Mouse (Mus musculus) cerebellum, postnatal 4 days (tissue): ENCODE measurements around the gene Podn.

Experiments used
- DNase-seq, 2 experiments: peaks; one replicate each; pipeline ENCODE4 v3.0.0; 2022; ENCODE audit warnings: low spot score in 2 of 2, mixed read lengths in 1 of 2

Gene Podn

GRCm38 (mm10) chr4:108007532-108008103 lies 88.6 kb downstream of the Podn start:
- no peak for DNase-seq

- DNase-seq = no peak
Measured at GRCm38 (mm10) chr4:108005328-108005727, 90.9 kb downstream of the Podn start.

GRCm38 (mm10) chr4:107999380-107999779 lies 96.9 kb downstream of the Podn start:
- DNase-seq = no peak

GRCm38 (mm10) chr4:107998641-107999332 lies 97.5 kb downstream of the Podn start:
- peak in 1 of 2 experiments; percentile 57 for DNase-seq

- no peak for DNase-seq
Measured at GRCm38 (mm10) chr4:107996418-107996986, 99.7 kb downstream of the Podn start.

- DNase-seq = no peak
Measured at GRCm38 (mm10) chr4:107995727-107996126, 100.5 kb downstream of the Podn start.

GRCm38 (mm10) chr4:107995011-107995410 lies 101.2 kb downstream of the Podn start:
- no peak for DNase-seq

- DNase-seq = no peak
Measured at GRCm38 (mm10) chr4:107991879-107992278, 104.4 kb downstream of the Podn start.

GRCm38 (mm10) chr4:107990818-107991217 lies 105.4 kb downstream of the Podn start:
- DNase-seq = no peak

- no peak for DNase-seq
Measured at GRCm38 (mm10) chr4:107988931-107989330, 107.3 kb downstream of the Podn start.

GRCm38 (mm10) chr4:107986386-107987168 lies 109.7 kb downstream of the Podn start:
- DNase-seq = no peak

GRCm38 (mm10) chr4:107985812-107986211 lies 110.4 kb downstream of the Podn start:
- no peak for DNase-seq

GRCm38 (mm10) chr4:107984282-107984981 lies 111.8 kb downstream of the Podn start:
- no peak for DNase-seq

- DNase-seq = no peak
Measured at GRCm38 (mm10) chr4:107983717-107984116, 112.5 kb downstream of the Podn start.

GRCm38 (mm10) chr4:107980002-107980600 lies 116.1 kb downstream of the Podn start:
- no peak for DNase-seq

- no peak for DNase-seq
Measured at GRCm38 (mm10) chr4:107979530-107979929, 116.7 kb downstream of the Podn start.

- no peak for DNase-seq
Measured at GRCm38 (mm10) chr4:107977593-107977992, 118.7 kb downstream of the Podn start.

- no peak for DNase-seq
Measured at GRCm38 (mm10) chr4:107975004-107975403, 121.2 kb downstream of the Podn start.

GRCm38 (mm10) chr4:107974527-107974926 lies 121.7 kb downstream of the Podn start:
- DNase-seq = no peak

- no peak for DNase-seq
Measured at GRCm38 (mm10) chr4:107971162-107971561, 125.1 kb downstream of the Podn start.

- no peak for DNase-seq
Measured at GRCm38 (mm10) chr4:107969781-107970180, 126.5 kb downstream of the Podn start.
